26 mouse cellular contexts compared by ENCODE assay signal in the genomic region with DNA sequence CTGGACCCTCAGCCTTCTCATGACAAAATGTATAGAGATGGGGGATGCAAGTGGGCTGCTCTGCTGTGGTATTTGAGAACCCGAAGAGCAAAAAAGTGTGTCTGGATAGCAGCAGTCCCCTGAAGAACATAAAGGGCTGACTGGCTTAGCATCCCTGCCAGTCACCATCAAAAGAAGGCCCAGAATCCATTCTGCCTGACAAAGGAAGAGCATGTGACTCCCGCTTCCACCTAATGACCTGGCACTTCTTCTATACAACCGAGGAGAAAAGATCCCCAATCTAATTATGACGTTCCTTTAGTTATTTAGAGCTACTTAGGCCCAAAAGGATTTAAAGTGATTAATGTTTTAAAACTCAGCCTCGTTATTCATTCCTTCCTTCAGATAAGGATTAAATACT.
DNase-seq lines count a peak whose midpoint lies in the region; ATAC-seq and TF ChIP-seq lines count a peak whose summit lies in the region.
"Had no signal": no experiment of that assay in that cellular context is flagged by ENCODE, and none has a peak within 500 bp of the region (broad histone marks: within the 10 kb centered on the region; RNA-seq: fewer than 3 reads in every experiment).

No protein-coding gene starts in this region.

- H3K9me3 ChIP-seq in forebrain, embryonic 12.5 days: no peaks in the 10 kb centered on the region
- no peaks in the 10 kb centered on the region for H3K9me3 ChIP-seq in forebrain, embryonic 16.5 days (ENCODE audit: control insufficient read depth, low read length)
- no peaks in the 10 kb centered on the region for H3K9me3 ChIP-seq in kidney, postnatal 0 days (replicated peaks; ENCODE audit: low read length)
- no peaks in the 10 kb centered on the region for H3K9me3 ChIP-seq in kidney, embryonic 15.5 days (replicated peaks)
- no peaks in the 10 kb centered on the region for H3K9me3 ChIP-seq in liver, embryonic 11.5 days (ENCODE audit: control insufficient read depth, low read length)
- H3K9me3 ChIP-seq: embryonic facial prominence, embryonic 12.5 days; embryonic facial prominence, embryonic 15.5 days; forebrain, embryonic 15.5 days; heart, embryonic 13.5 days had no signal

- TF ChIP-seq CTCF in kidney, postnatal 0 days (IDR thresholded peaks at IDR 0.05; ENCODE audit: low read depth): no peak
- TF ChIP-seq CTCF in brain, embryonic 14.5 days (IDR thresholded peaks at IDR 0.05; ENCODE audit: borderline replicate concordance, extremely low read depth, insufficient read depth, insufficient read length): no peak

- peak; percentile 65; the same call in 1 of the 2 replicates for ATAC-seq in forebrain, embryonic 12.5 days (ENCODE audit: low FRiP score)
- no peak for ATAC-seq in forebrain, embryonic 16.5 days
- ATAC-seq in kidney, postnatal 0 days (replicated peaks; ENCODE audit: low FRiP score, low read depth): no peak
- no peak for ATAC-seq in kidney, embryonic 15.5 days (replicated peaks; ENCODE audit: low FRiP score)
- no peak for ATAC-seq in liver, embryonic 11.5 days (replicated peaks; ENCODE audit: low FRiP score)
- ATAC-seq: CD4-positive, CD25-positive, alpha-beta regulatory T cell, adult 4 months; forebrain, embryonic 15.5 days; hindbrain, postnatal 0 days; inflammation-experienced regulatory T-cells, adult 6 months; intestine, embryonic 16.5 days had no signal

- WGBS in forebrain, embryonic 12.5 days: 6% methylated on average over 5 of the region's 5 CpGs
- 5% methylated on average over 5 of the region's 5 CpGs for WGBS in forebrain, embryonic 16.5 days
- WGBS in kidney, postnatal 0 days: 51% methylated on average over 5 of the region's 5 CpGs
- 52% methylated on average over 5 of the region's 5 CpGs for WGBS in kidney, embryonic 15.5 days
- 63% methylated on average over 5 of the region's 5 CpGs for WGBS in liver, embryonic 11.5 days

- no peak overlapping the region for H3K4me3 ChIP-seq in forebrain, embryonic 12.5 days (replicated peaks)
- no peak overlapping the region for H3K4me3 ChIP-seq in forebrain, embryonic 16.5 days (replicated peaks; ENCODE audit: low read length)
- no peak overlapping the region for H3K4me3 ChIP-seq in kidney, postnatal 0 days (replicated peaks; ENCODE audit: low read depth, low read length)
- H3K4me3 ChIP-seq in kidney, embryonic 15.5 days (replicated peaks): no peak overlapping the region
- no peak overlapping the region for H3K4me3 ChIP-seq in liver, embryonic 11.5 days (ENCODE audit: low read depth, low read length)
- H3K4me3 ChIP-seq: embryonic facial prominence, embryonic 12.5 days; embryonic facial prominence, embryonic 15.5 days; forebrain, embryonic 15.5 days; gastrocnemius, adult 2 months; heart, embryonic 13.5 days had no signal

- no peaks in the 10 kb centered on the region for H3K27me3 ChIP-seq in forebrain, embryonic 12.5 days
- H3K27me3 ChIP-seq in forebrain, embryonic 16.5 days (replicated peaks; ENCODE audit: control insufficient read depth, insufficient read depth, low read length): no peaks in the 10 kb centered on the region
- H3K27me3 ChIP-seq in kidney, postnatal 0 days (ENCODE audit: insufficient read depth, low read length): no peaks in the 10 kb centered on the region
- H3K27me3 ChIP-seq in kidney, embryonic 15.5 days: no peaks in the 10 kb centered on the region
- H3K27me3 ChIP-seq in liver, embryonic 11.5 days (replicated peaks; ENCODE audit: control insufficient read depth, insufficient read depth, low read length): no peaks in the 10 kb centered on the region
- H3K27me3 ChIP-seq: embryonic facial prominence, embryonic 12.5 days; embryonic facial prominence, embryonic 15.5 days; forebrain, embryonic 15.5 days; heart, embryonic 13.5 days had no signal

- no peak overlapping the region for H3K27ac ChIP-seq in forebrain, embryonic 12.5 days
- H3K27ac ChIP-seq in forebrain, embryonic 16.5 days (ENCODE audit: low read length): no peak overlapping the region
- no peak overlapping the region for H3K27ac ChIP-seq in kidney, postnatal 0 days
- H3K27ac ChIP-seq in kidney, embryonic 15.5 days: no peak overlapping the region
- H3K27ac ChIP-seq in liver, embryonic 11.5 days (ENCODE audit: low read depth, low read length): no peak overlapping the region
- H3K27ac ChIP-seq: embryonic facial prominence, embryonic 12.5 days; embryonic facial prominence, embryonic 15.5 days; forebrain, embryonic 15.5 days; gastrocnemius, adult 2 months; heart, embryonic 13.5 days; hindbrain, embryonic 14.5 days; hindbrain, postnatal 0 days had no signal

- H3K4me2 ChIP-seq in forebrain, embryonic 12.5 days: no peak overlapping the region
- H3K4me2 ChIP-seq in forebrain, embryonic 16.5 days (ENCODE audit: low read length): no peak overlapping the region
- H3K4me2 ChIP-seq in kidney, postnatal 0 days (ENCODE audit: low read length): no peak overlapping the region
- no peak overlapping the region for H3K4me2 ChIP-seq in kidney, embryonic 15.5 days
- H3K4me2 ChIP-seq in liver, embryonic 11.5 days: no peak overlapping the region
- H3K4me2 ChIP-seq: embryonic facial prominence, embryonic 12.5 days; embryonic facial prominence, embryonic 15.5 days; forebrain, embryonic 15.5 days; heart, embryonic 13.5 days; hindbrain, embryonic 14.5 days had no signal

- H3K36me3 ChIP-seq in forebrain, embryonic 12.5 days (replicated peaks): no peaks in the 10 kb centered on the region
- H3K36me3 ChIP-seq in forebrain, embryonic 16.5 days (ENCODE audit: control insufficient read depth, insufficient read depth): no peaks in the 10 kb centered on the region
- no peaks in the 10 kb centered on the region for H3K36me3 ChIP-seq in kidney, postnatal 0 days (ENCODE audit: insufficient read depth, low read length)
- H3K36me3 ChIP-seq in kidney, embryonic 15.5 days: no peaks in the 10 kb centered on the region
- H3K36me3 ChIP-seq in liver, embryonic 11.5 days (ENCODE audit: control insufficient read depth, insufficient read depth, low read length): no peaks in the 10 kb centered on the region
- H3K36me3 ChIP-seq: embryonic facial prominence, embryonic 12.5 days; embryonic facial prominence, embryonic 15.5 days; forebrain, embryonic 15.5 days; heart, embryonic 13.5 days had no signal

- no peak for TF ChIP-seq POLR2A in brain, embryonic 14.5 days (IDR thresholded peaks at IDR 0.05; ENCODE audit: borderline replicate concordance, extremely low read depth, insufficient read depth, insufficient read length, poor library complexity, severe bottlenecking)

- peak; percentile 27 for DNase-seq in kidney, postnatal 0 days (ENCODE audit: low spot score)
- DNase-seq in brain, embryonic 14.5 days (ENCODE audit: low read depth): peak; percentile 71
- DNase-seq in liver, embryonic 11.5 days (ENCODE audit: low spot score): no peak
- DNase-seq: adrenal gland, adult 2 months; adrenal gland, postnatal 14 days; cerebellum, adult 11-12 months; cerebellum, adult 8-10 months; cerebellum, postnatal 10 days; cerebellum, postnatal 36 days; gastrocnemius, adult 2 months; gastrocnemius, postnatal 14 days; heart, adult 18-20 months; heart, postnatal 14 days; heart, postnatal 4 days had no signal

- peaks cover 3% of the 10 kb centered on the region; the same call in 1 of the 2 replicates for H3K4me1 ChIP-seq in forebrain, embryonic 12.5 days
- no peaks in the 10 kb centered on the region for H3K4me1 ChIP-seq in forebrain, embryonic 16.5 days (replicated peaks; ENCODE audit: control insufficient read depth, insufficient read depth, low read length)
- no peaks in the 10 kb centered on the region for H3K4me1 ChIP-seq in kidney, postnatal 0 days (replicated peaks; ENCODE audit: insufficient read depth, low read length)
- H3K4me1 ChIP-seq in kidney, embryonic 15.5 days: no peaks in the 10 kb centered on the region
- H3K4me1 ChIP-seq in liver, embryonic 11.5 days (replicated peaks; ENCODE audit: control insufficient read depth, insufficient read depth, low read length): no peaks in the 10 kb centered on the region
- H3K4me1 ChIP-seq: embryonic facial prominence, embryonic 12.5 days; embryonic facial prominence, embryonic 15.5 days; forebrain, embryonic 15.5 days had no signal

- H3K9ac ChIP-seq in forebrain, embryonic 12.5 days: no peak overlapping the region
- H3K9ac ChIP-seq in forebrain, embryonic 16.5 days (replicated peaks; ENCODE audit: low read depth, low read length): no peak overlapping the region
- no peak overlapping the region for H3K9ac ChIP-seq in kidney, postnatal 0 days (ENCODE audit: low read depth, low read length)
- H3K9ac ChIP-seq in kidney, embryonic 15.5 days: no peak overlapping the region
- H3K9ac ChIP-seq in liver, embryonic 11.5 days (ENCODE audit: low read depth, low read length): no peak overlapping the region
- H3K9ac ChIP-seq: embryonic facial prominence, embryonic 12.5 days; embryonic facial prominence, embryonic 15.5 days; forebrain, embryonic 15.5 days; heart, embryonic 13.5 days; hindbrain, embryonic 14.5 days had no signal
